Mouse (Mus musculus) CD8-positive naive resting alpha-beta T cell, adult 57 days (primary cell): ENCODE results near the gene Foxred2. TPM values are rescaled to one million over a fixed set of nuclear protein-coding genes. Genes with fewer than 3 reads are reported as not detected.

ENCODE experiments used
- total RNA-seq: library from RNA; stranded (reverse); gene quantifications from one replicate; pipeline ENCODE4 v1.2.4, GENCODE M21; 2023

Foxred2 gene
- 3.3 TPM for total RNA-seq

GRCm38 (mm10) chr15:77956404-77956901, at the start of gene Foxred2:
Gene Foxred2 (minus strand): TSS chr15:77956722.

GRCm38 (mm10) chr15:77970470-77971292, 14.2 kb upstream of the Foxred2 start, which contains the start of gene Eif3d:
Gene Eif3d (minus strand): TSS chr15:77970813.

GRCm38 (mm10) chr15:77928673-77929331, 27.7 kb downstream of the Foxred2 start, which contains the start of gene Txn2:
Gene Txn2 (minus strand): TSS chr15:77929006.

Other genes starting within 250 kb of the Foxred2 start
- gene Apol9b, start 227.7 kb downstream of the Foxred2 start, total RNA-seq: 4.7 TPM
- gene Apol8, start 199.7 kb downstream of the Foxred2 start, total RNA-seq: 13.4 TPM
- 1,257 TPM for gene Myh9, start 114.5 kb downstream of the Foxred2 start, total RNA-seq
- 92.2 TPM for gene Txn2, start 27.7 kb downstream of the Foxred2 start, total RNA-seq
- 170 TPM for gene Eif3d, start 14.1 kb upstream of the Foxred2 start, total RNA-seq
- gene Cacng2, start 163.3 kb upstream of the Foxred2 start, total RNA-seq: not detected
- 19.6 TPM for gene Ift27, start 217.4 kb upstream of the Foxred2 start, total RNA-seq
- gene Pvalb, start 249.7 kb upstream of the Foxred2 start, total RNA-seq: not detected